Mouse (Mus musculus) ovary, adult 2 months (tissue): ENCODE results near the gene Tchp. TPM values are rescaled to one million over a fixed set of nuclear protein-coding genes. Genes with fewer than 3 reads are reported as not detected.

ENCODE experiments used
- polyA plus RNA-seq: library from polyadenylated mRNA; depleted of rRNA; stranded (reverse); fragments of >200 nt; gene quantifications from 2 replicates; pipeline ENCODE4 v1.2.3, GENCODE M21; 2012; rRNA removed

Gene Tchp
- 17.0 TPM in 2 replicates for polyA plus RNA-seq

GRCm38 (mm10) chr5:114707265-114708068, at the start of gene Tchp:
TSS of gene Tchp (plus strand) at chr5:114707760.

DNA sequence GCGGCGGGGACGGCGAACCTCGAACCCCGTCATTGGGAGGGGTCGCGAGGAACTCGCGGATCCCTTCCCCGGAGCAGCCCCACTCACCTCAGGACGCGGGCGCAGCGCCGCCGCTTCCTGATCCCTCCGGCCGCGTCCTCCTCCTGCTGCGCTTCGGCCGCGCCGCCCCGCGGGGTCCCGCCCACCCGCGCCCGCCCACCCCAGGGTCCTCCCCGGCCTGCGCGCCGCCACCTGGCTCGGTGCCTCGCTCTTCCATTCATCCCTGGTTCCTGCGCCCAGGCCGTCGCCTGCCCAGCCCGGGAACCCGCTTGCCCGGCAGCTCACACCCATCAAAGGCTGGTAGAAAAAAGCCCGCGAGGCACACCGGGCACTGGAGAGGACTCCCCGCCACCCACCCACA, 49.3 kb upstream of the Tchp start, which contains the start of gene Trpv4:
TSS of gene Trpv4 (minus strand) at position 167 of the 400 bp plus-strand sequence.

GRCm38 (mm10) chr5:114690633-114691567, 16.7 kb upstream of the Tchp start, which contains the start of gene Gltp:
TSS of gene Gltp (minus strand) at chr5:114690984.

Other genes starting within 250 kb of the Tchp start
- gene Fam222a, start 139.7 kb upstream of the Tchp start, polyA plus RNA-seq, result 47.0 and 63.6 TPM in 2 replicates
- gene Trpv4, start 49.3 kb upstream of the Tchp start, polyA plus RNA-seq, result 15.0 and 18.1 TPM in 2 replicates
- gene Gltp, start 16.8 kb upstream of the Tchp start, polyA plus RNA-seq, result 89.3 and 108 TPM in 2 replicates
- gene Ankrd13a, start 66.9 kb downstream of the Tchp start, polyA plus RNA-seq, result 79.4 and 87.0 TPM in 2 replicates
- gene Git2, start 67.8 kb downstream of the Tchp start, polyA plus RNA-seq, result 59.4 and 63.5 TPM in 2 replicates
- gene 1500011B03Rik, start 115.7 kb downstream of the Tchp start, polyA plus RNA-seq, result 56.0 and 59.4 TPM in 2 replicates
- 0.06 TPM in 1 of 2 replicates, not detected in the other for gene 4930519G04Rik, start 145.9 kb downstream of the Tchp start, polyA plus RNA-seq
- not detected in 2 replicates for gene Gm9936, start 150.9 kb downstream of the Tchp start, polyA plus RNA-seq
- 12.8 and 16.7 TPM in 2 replicates for gene Oasl2, start 189.2 kb downstream of the Tchp start, polyA plus RNA-seq
- gene Oasl1, start 215.5 kb downstream of the Tchp start, polyA plus RNA-seq, result 4.4 and 5.9 TPM in 2 replicates
- gene 2210016L21Rik, start 234.4 kb downstream of the Tchp start, polyA plus RNA-seq, result 27.6 and 31.4 TPM in 2 replicates